Mouse (Mus musculus): ENCODE results near the gene Bcas1. TPM values are rescaled to one million over a fixed set of nuclear protein-coding genes. Genes with fewer than 3 reads are reported as not detected.

Gene Bcas1
- polyA plus RNA-seq, 1 experiment from 2014 or later: 1.9 TPM

DNA sequence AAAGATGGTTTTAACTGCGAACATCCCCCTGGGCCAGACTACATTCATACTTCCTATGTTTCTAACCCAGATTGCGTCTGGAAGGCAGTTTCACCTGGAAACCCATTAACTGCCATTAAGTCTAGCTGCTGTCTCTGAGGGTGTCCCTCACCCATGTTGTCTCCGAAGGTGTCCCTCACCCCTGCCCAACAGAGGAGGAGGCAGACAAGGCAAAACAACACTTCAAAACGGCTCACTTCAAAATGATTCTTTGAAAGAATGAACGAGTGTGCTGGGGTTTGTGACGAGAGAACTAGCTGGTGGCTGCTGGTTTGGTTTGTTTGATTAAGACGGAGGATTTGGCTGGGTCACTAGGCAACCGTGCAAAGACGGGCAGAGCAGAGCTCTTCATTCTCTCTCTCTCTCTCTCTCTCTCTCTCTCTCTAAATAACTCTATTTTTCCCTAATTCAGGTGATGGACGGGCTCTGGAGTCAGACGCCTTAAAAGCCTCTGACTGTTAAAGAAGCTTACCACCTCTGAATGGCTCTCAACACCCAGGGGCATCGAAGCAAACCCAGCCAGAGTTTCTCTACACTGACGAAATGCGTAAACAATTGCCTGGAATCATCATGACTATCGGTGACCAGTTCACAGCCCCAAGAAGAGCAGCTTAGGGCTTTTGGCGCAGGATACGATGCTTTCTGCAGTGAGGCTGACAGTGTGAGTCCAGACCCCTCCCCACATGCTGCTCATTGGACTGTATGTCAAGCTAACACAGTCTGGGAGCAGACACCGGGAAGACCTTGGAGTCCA is 22.7 kb downstream of the Bcas1 start:
- Histone ChIP-seq H3K9me3 (ENCODE audit: control insufficient read depth, low read length) (no peaks in the 10 kb centered on the region), H3K36me3 (ENCODE audit: control insufficient read depth, insufficient read depth) (no peaks in the 10 kb centered on the region), H3K27me3 (replicated peaks; ENCODE audit: control insufficient read depth, insufficient read depth, low read length) (no peaks in the 10 kb centered on the region), H3K4me2 (ENCODE audit: low read length) (0 out of 2 replicates have a peak overlapping the region, but pooled peaks have one; percentile 14), H3K4me1 (replicated peaks; ENCODE audit: control insufficient read depth, insufficient read depth, low read length) (peaks cover 26% of the 10 kb centered on the region), H3K9ac (replicated peaks; ENCODE audit: low read depth, low read length) (no peak overlapping the region), H3K4me3 (replicated peaks; ENCODE audit: low read length) (no peak overlapping the region), H3K27ac (ENCODE audit: low read length) (no peak overlapping the region)
- 0 out of 2 replicates have a peak, but pooled peaks have one; percentile 24 for ATAC-seq
- WGBS: 23% methylated on average over 18 of the region's 18 CpGs

DNA sequence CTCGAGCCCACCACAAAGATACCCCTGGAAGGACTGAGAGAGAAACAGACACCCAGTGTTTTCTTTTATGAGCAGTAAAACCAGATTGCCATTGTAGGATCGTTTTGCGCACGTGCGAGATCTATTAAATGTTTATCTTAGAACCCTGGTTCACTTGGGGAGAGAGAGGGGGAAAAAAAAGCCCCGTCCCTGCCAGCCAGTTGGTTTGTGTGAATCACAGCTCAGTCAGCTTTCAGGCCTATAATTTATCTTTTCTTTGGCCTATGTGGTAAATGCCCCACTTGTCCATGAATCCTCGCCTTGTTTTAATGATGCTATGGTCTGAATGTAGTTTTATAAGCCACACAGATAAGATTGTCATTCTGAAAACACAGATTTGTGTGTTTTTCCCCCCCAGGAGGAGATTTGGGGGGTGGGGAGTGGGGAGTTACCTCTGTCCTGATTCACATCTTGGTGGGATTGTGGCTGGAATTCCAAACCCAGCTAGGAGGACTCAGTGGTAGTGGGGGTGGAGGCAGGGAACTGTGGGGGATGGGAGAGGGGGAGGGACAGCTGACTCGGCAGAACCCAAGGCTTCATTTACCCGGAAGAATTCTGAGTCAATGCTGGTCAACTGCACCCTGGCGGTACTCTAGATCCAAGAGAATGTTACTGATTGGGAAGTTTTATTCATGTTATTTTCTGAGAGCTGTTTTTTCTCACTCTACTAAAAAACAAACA is 23.8 kb downstream of the Bcas1 start:
- no peak overlapping the region for H3K4me3 ChIP-seq (replicated peaks; ENCODE audit: low read length)
- H3K27ac ChIP-seq (ENCODE audit: low read length): no peak overlapping the region
- H3K9ac ChIP-seq (replicated peaks; ENCODE audit: low read depth, low read length): no peak overlapping the region
- H3K9me3 ChIP-seq (ENCODE audit: control insufficient read depth, low read length): no peaks in the 10 kb centered on the region
- no peak for ATAC-seq
- whole genome bisulfite sequencing: 36% methylated on average over 10 of the region's 10 CpGs
- H3K36me3 ChIP-seq (ENCODE audit: control insufficient read depth, insufficient read depth): no peaks in the 10 kb centered on the region
- no peak overlapping the region for H3K4me2 ChIP-seq (ENCODE audit: low read length)
- peaks cover 26% of the 10 kb centered on the region for H3K4me1 ChIP-seq (replicated peaks; ENCODE audit: control insufficient read depth, insufficient read depth, low read length)
- no peaks in the 10 kb centered on the region for H3K27me3 ChIP-seq (replicated peaks; ENCODE audit: control insufficient read depth, insufficient read depth, low read length)

DNA sequence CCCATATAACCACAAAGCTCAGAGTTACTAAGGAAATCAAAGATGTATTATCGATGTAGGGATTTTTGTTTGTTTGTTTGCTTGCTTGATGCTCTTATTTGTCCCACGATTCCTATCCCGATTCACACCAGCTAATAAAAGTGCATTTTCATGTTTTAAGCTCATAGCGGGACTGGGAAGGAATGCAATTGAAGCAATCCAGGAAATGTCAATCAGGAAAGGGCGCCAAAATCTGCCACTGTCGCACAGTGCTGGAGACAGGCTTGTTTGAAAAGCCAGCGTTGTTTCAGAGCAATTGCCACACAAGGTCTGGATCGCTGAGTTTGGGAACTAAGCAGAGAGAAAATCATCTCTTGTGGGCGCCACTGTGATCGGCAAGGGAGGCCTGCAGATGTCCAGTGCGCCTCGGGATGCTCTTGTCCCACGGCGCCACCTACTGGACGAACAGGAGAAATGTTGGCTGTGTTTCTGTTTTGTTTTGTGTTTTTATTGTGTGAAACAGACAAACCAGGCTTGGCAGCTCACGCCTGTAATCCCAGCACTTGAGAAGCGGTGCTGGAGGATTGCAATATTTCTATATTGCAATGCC is 26.3 kb downstream of the Bcas1 start:
- Histone ChIP-seq H3K27ac (ENCODE audit: low read length) (no peak overlapping the region), H3K9ac (replicated peaks; ENCODE audit: low read depth, low read length) (0 out of 2 replicates have a peak overlapping the region, but pooled peaks have one; percentile 16), H3K9me3 (ENCODE audit: control insufficient read depth, low read length) (no peaks in the 10 kb centered on the region), H3K36me3 (ENCODE audit: control insufficient read depth, insufficient read depth) (no peaks in the 10 kb centered on the region), H3K4me3 (replicated peaks; ENCODE audit: low read length) (peak overlapping the region; percentile 24), H3K4me1 (replicated peaks; ENCODE audit: control insufficient read depth, insufficient read depth, low read length) (peaks cover 22% of the 10 kb centered on the region), H3K27me3 (replicated peaks; ENCODE audit: control insufficient read depth, insufficient read depth, low read length) (no peaks in the 10 kb centered on the region), H3K4me2 (ENCODE audit: low read length) (peak overlapping the region; percentile 51)
- ATAC-seq: peak; percentile 79
- WGBS: 1% methylated on average over 17 of the region's 17 CpGs

DNA sequence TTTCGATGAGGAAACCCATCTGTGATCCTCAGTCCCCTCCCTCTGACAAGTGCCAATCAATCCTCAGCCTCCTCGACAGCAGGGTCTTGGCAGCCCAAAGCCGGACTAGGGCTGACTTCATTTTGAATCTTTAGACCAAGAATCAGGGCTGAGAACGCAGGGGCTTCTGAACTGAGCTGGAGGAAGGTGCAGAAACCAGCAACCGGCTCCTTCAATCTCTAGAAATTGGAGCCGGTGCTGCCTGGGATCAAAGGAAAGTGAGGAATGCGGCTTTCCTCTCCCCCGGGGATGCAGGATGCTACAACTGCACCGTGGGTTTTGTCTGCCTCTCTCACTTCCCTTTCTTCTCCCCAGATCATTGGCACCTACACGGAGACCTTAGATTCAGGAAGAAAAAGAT is 27.0 kb downstream of the Bcas1 start:
- H3K4me2 ChIP-seq (ENCODE audit: low read length): peak overlapping the region; percentile 51
- no peak for ATAC-seq
- no peaks in the 10 kb centered on the region for H3K27me3 ChIP-seq (replicated peaks; ENCODE audit: control insufficient read depth, insufficient read depth, low read length)
- no peaks in the 10 kb centered on the region for H3K36me3 ChIP-seq (ENCODE audit: control insufficient read depth, insufficient read depth)
- 0 out of 2 replicates have a peak overlapping the region, but pooled peaks have one; percentile 45 for H3K27ac ChIP-seq (ENCODE audit: low read length)
- peaks cover 19% of the 10 kb centered on the region for H3K4me1 ChIP-seq (replicated peaks; ENCODE audit: control insufficient read depth, insufficient read depth, low read length)
- H3K9ac ChIP-seq (replicated peaks; ENCODE audit: low read depth, low read length): no peak overlapping the region
- H3K4me3 ChIP-seq (replicated peaks; ENCODE audit: low read length): no peak overlapping the region; the same call in 1 of the 2 replicates
- 3% methylated on average over 10 of the region's 10 CpGs for WGBS
- no peaks in the 10 kb centered on the region for H3K9me3 ChIP-seq (ENCODE audit: control insufficient read depth, low read length)

DNA sequence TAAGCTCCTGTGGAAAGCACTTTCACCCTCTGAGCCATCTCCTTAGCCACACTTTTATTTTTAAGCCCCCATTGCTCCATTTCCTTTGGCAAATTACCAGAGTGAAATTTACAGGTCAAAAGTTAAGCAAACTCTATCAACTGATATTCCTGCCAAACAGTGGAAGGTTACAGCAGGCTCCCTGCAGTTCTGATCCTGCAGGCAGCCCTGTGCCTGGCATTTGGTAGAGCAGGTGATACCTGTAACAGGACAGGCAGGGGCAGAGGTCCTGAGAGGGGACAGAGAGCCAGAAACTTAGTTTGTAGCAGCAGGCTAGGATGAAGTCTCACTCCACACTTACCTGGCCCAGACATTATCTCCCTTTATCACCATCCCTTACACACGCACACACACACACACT is 35.7 kb downstream of the Bcas1 start:
- no peak overlapping the region for H3K9ac ChIP-seq (replicated peaks; ENCODE audit: low read depth, low read length)
- 100% methylated on average over 1 of the region's 1 CpGs for WGBS
- H3K36me3 ChIP-seq (ENCODE audit: control insufficient read depth, insufficient read depth): no peaks in the 10 kb centered on the region
- no peak overlapping the region for H3K4me2 ChIP-seq (ENCODE audit: low read length)
- 0 out of 2 replicates have a peak, but pooled peaks cover 3% of the 10 kb centered on the region for H3K9me3 ChIP-seq (ENCODE audit: control insufficient read depth, low read length)
- no peak overlapping the region for H3K4me3 ChIP-seq (replicated peaks; ENCODE audit: low read length)
- no peak for ATAC-seq
- no peak overlapping the region for H3K27ac ChIP-seq (ENCODE audit: low read length)
- no peaks in the 10 kb centered on the region for H3K4me1 ChIP-seq (replicated peaks; ENCODE audit: control insufficient read depth, insufficient read depth, low read length)
- H3K27me3 ChIP-seq (replicated peaks; ENCODE audit: control insufficient read depth, insufficient read depth, low read length): no peaks in the 10 kb centered on the region

DNA sequence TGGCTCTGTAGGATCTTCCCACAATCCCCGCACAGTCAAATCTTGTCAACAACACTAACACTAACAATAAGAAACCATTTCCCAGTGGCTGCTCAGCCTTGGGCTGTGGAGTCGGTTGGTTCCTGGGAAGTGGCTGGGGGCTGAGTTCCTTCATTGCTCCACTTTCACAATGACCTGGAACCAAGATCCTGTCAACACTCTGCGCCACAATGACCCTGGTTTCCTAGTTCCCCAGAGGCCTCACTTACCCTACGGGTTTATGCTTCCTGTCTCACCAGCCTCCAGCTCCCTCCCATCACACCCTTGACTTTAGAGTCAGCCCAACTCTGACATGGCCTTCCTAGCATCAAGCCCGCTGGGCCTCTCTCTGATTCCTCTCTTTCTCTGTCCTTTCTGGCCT is 39.3 kb downstream of the Bcas1 start:
- no peaks in the 10 kb centered on the region for H3K4me1 ChIP-seq (replicated peaks; ENCODE audit: control insufficient read depth, insufficient read depth, low read length)
- WGBS: 88% methylated on average over 5 of the region's 5 CpGs
- H3K36me3 ChIP-seq (ENCODE audit: control insufficient read depth, insufficient read depth): no peaks in the 10 kb centered on the region
- H3K9ac ChIP-seq (replicated peaks; ENCODE audit: low read depth, low read length): no peak overlapping the region
- no peaks in the 10 kb centered on the region for H3K9me3 ChIP-seq (ENCODE audit: control insufficient read depth, low read length)
- no peak overlapping the region for H3K27ac ChIP-seq (ENCODE audit: low read length)
- no peaks in the 10 kb centered on the region for H3K27me3 ChIP-seq (replicated peaks; ENCODE audit: control insufficient read depth, insufficient read depth, low read length)
- H3K4me3 ChIP-seq (replicated peaks; ENCODE audit: low read length): no peak overlapping the region
- no peak for ATAC-seq
- H3K4me2 ChIP-seq (ENCODE audit: low read length): no peak overlapping the region

DNA sequence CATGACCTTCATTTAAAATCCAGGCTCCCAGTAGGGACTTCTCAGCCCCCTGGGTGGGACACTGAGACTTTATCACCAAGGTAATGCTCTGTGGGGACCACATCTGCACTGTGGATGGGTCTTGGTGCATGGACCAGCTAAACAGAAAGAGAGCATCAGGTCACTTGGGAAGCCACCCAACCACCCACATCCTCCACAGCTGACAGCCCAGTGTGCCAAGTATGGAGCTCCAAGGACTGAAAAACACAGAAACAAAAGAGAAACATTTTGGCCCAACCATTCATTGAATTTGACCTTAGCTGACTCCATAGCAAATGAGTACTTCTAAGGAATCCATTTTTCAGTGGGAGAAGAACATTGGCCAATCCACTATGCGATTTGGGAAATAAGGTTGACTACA is 42.1 kb downstream of the Bcas1 start:
- H3K27me3 ChIP-seq (replicated peaks; ENCODE audit: control insufficient read depth, insufficient read depth, low read length): no peaks in the 10 kb centered on the region

DNA sequence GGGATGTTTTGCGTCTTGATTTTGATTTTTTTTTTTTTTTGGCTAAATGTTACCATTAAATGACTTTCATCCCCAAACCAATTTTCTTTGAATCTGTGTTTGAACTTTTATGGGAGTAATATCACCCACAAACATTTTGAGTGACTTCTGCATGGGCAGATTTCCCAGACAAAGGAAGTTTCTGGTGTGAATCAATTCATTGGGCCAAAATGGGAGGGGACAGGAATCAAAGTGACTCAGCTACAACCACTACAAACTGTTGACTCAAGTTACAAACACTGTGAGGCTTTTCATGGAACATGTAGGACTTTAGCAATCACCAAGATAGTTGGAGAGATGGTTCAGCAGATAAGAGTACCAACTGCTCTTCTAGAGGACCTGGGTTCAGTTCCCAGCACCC is 42.9 kb downstream of the Bcas1 start:
- Histone ChIP-seq H3K4me1 (replicated peaks; ENCODE audit: control insufficient read depth, insufficient read depth, low read length) (no peaks in the 10 kb centered on the region), H3K27me3 (replicated peaks; ENCODE audit: control insufficient read depth, insufficient read depth, low read length) (no peaks in the 10 kb centered on the region), H3K27ac (ENCODE audit: low read length) (no peak overlapping the region), H3K9ac (replicated peaks; ENCODE audit: low read depth, low read length) (no peak overlapping the region), H3K9me3 (ENCODE audit: control insufficient read depth, low read length) (no peaks in the 10 kb centered on the region), H3K4me3 (replicated peaks; ENCODE audit: low read length) (no peak overlapping the region), H3K4me2 (ENCODE audit: low read length) (no peak overlapping the region), H3K36me3 (ENCODE audit: control insufficient read depth, insufficient read depth) (no peaks in the 10 kb centered on the region)
- 83% methylated on average over 1 of the region's 1 CpGs for WGBS
- ATAC-seq: no peak

More for the DNA sequence above, 42.1 kb downstream of the Bcas1 start:
- Histone ChIP-seq H3K9ac (replicated peaks; ENCODE audit: low read depth, low read length) (no peak overlapping the region), H3K9me3 (ENCODE audit: control insufficient read depth, low read length) (no peaks in the 10 kb centered on the region), H3K36me3 (ENCODE audit: control insufficient read depth, insufficient read depth) (no peaks in the 10 kb centered on the region), H3K4me1 (replicated peaks; ENCODE audit: control insufficient read depth, insufficient read depth, low read length) (no peaks in the 10 kb centered on the region), H3K4me3 (replicated peaks; ENCODE audit: low read length) (no peak overlapping the region), H3K4me2 (ENCODE audit: low read length) (no peak overlapping the region), H3K27ac (ENCODE audit: low read length) (no peak overlapping the region)
- 98% methylated on average over 1 of the region's 1 CpGs for WGBS
- no peak for ATAC-seq

DNA sequence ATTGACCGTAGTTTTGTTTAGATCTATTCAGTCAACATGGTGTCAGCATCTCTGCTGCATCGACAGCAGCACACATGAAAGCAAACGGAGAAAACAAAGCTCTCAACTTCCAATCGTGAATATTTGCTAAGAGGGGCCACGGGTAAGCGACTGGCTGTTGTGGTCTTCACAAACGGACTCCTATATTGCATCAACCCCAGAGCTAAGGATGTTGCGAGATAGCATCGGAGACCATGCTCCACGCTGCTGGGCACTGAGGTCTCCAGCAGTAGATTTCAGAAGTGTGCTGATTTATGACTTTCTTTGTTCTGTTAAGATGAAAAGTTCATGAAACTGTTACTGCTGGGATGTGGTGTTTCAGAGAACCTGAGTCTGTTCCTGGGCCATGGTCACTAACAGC is 54.3 kb downstream of the Bcas1 start:
- Histone ChIP-seq H3K4me1 (replicated peaks; ENCODE audit: control insufficient read depth, insufficient read depth, low read length) (no peaks in the 10 kb centered on the region), H3K4me3 (replicated peaks; ENCODE audit: low read length) (no peak overlapping the region), H3K9me3 (ENCODE audit: control insufficient read depth, low read length) (no peaks in the 10 kb centered on the region), H3K9ac (replicated peaks; ENCODE audit: low read depth, low read length) (no peak overlapping the region), H3K4me2 (ENCODE audit: low read length) (no peak overlapping the region), H3K27me3 (replicated peaks; ENCODE audit: control insufficient read depth, insufficient read depth, low read length) (no peaks in the 10 kb centered on the region), H3K36me3 (ENCODE audit: control insufficient read depth, insufficient read depth) (no peaks in the 10 kb centered on the region), H3K27ac (ENCODE audit: low read length) (no peak overlapping the region)
- WGBS: 94% methylated on average over 10 of the region's 10 CpGs
- ATAC-seq: no peak
